Mouse (Mus musculus): Measurements from ENCODE around the gene Tmem254a. TPM values are rescaled to one million over a fixed set of nuclear protein-coding genes. Genes with fewer than 3 reads are reported as not detected.
"Not testable (repeated sequence)": the region's sequence is repeated elsewhere in the genome, so short reads cannot be mapped to it uniquely, and the experiment has no call there.

The Tmem254a gene
- polyA plus RNA-seq, 1 experiment from 2014 or later: 4.5 TPM

GRCm38 (mm10) chr14:25894566-25894965 lies 32.9 kb downstream of the Tmem254a start:
- not testable (repeated sequence) for H3K27me3 ChIP-seq (replicated peaks); H3K4me3 ChIP-seq (replicated peaks); H3K4me2 ChIP-seq; H3K4me1 ChIP-seq; H3K36me3 ChIP-seq; H3K27ac ChIP-seq (replicated peaks); H3K9ac ChIP-seq (replicated peaks); H3K9me3 ChIP-seq (replicated peaks); ATAC-seq (ENCODE audit: low FRiP score)
- WGBS: no CpG with 5 or more reads among the region's 3 CpGs

- not testable (repeated sequence) for H3K4me1 ChIP-seq; H3K4me3 ChIP-seq (replicated peaks); H3K27me3 ChIP-seq (replicated peaks); H3K9ac ChIP-seq (replicated peaks); ATAC-seq (ENCODE audit: low FRiP score); H3K4me2 ChIP-seq; H3K9me3 ChIP-seq (replicated peaks); H3K36me3 ChIP-seq; H3K27ac ChIP-seq (replicated peaks)
- no CpG with 5 or more reads among the region's 12 CpGs for WGBS
Measured at GRCm38 (mm10) chr14:25885886-25886285, 41.6 kb downstream of the Tmem254a start.

- WGBS: no CpG with 5 or more reads among the region's 9 CpGs
Measured at GRCm38 (mm10) chr14:25881769-25882168, 45.7 kb downstream of the Tmem254a start.

GRCm38 (mm10) chr14:25876640-25877039 lies 50.8 kb downstream of the Tmem254a start:
- no CpG with 5 or more reads among the region's 7 CpGs for WGBS
- H3K27me3 ChIP-seq (replicated peaks); H3K9ac ChIP-seq (replicated peaks); H3K9me3 ChIP-seq (replicated peaks); H3K4me2 ChIP-seq; ATAC-seq (ENCODE audit: low FRiP score); H3K4me3 ChIP-seq (replicated peaks); H3K4me1 ChIP-seq; H3K36me3 ChIP-seq; H3K27ac ChIP-seq (replicated peaks): not testable (repeated sequence)

More at GRCm38 (mm10) chr14:25881769-25882168, 45.7 kb downstream of the Tmem254a start:
- not testable (repeated sequence) for H3K36me3 ChIP-seq; H3K9me3 ChIP-seq (replicated peaks); H3K27ac ChIP-seq (replicated peaks); H3K4me1 ChIP-seq; H3K27me3 ChIP-seq (replicated peaks); H3K4me2 ChIP-seq; H3K9ac ChIP-seq (replicated peaks); H3K4me3 ChIP-seq (replicated peaks); ATAC-seq (ENCODE audit: low FRiP score)

Other genes starting within 250 kb of the Tmem254a start
- 38.0 and 42.9 TPM in 2 replicates for gene Ppif, start 233.5 kb downstream of the Tmem254a start, polyA plus RNA-seq (2015; fragmentation: Nextera tagmentation; extraction: Ambion mirVana)
- gene Zcchc24, start 158.6 kb downstream of the Tmem254a start, polyA plus RNA-seq (2015; fragmentation: Nextera tagmentation; extraction: Ambion mirVana): 13.4 and 17.0 TPM in 2 replicates
- gene Anxa11, start 85.5 kb downstream of the Tmem254a start, polyA plus RNA-seq (2015; fragmentation: Nextera tagmentation; extraction: Ambion mirVana): 2.3 and 15.9 TPM in 2 replicates
- gene Plac9a, start 24.6 kb downstream of the Tmem254a start, polyA plus RNA-seq (2015; fragmentation: Nextera tagmentation; extraction: Ambion mirVana): not detected in 2 replicates
- gene Cphx1, start 10.6 kb upstream of the Tmem254a start, polyA plus RNA-seq (2015; fragmentation: Nextera tagmentation; extraction: Ambion mirVana): not detected in 2 replicates
- gene Duxbl1, start 50.9 kb upstream of the Tmem254a start, polyA plus RNA-seq (2015; fragmentation: Nextera tagmentation; extraction: Ambion mirVana): 1.9 and 2.2 TPM in 2 replicates
- gene Gm9780, start 115.0 kb upstream of the Tmem254a start, polyA plus RNA-seq (2015; fragmentation: Nextera tagmentation; extraction: Ambion mirVana): 6.7 and 11.3 TPM in 2 replicates
- 26.7 and 28.3 TPM in 2 replicates for gene Tmem254c, start 139.7 kb upstream of the Tmem254a start, polyA plus RNA-seq (2015; fragmentation: Nextera tagmentation; extraction: Ambion mirVana)
- gene Cphx2, start 153.8 kb upstream of the Tmem254a start, polyA plus RNA-seq (2015; fragmentation: Nextera tagmentation; extraction: Ambion mirVana): not detected in 2 replicates
- gene Cphx3, start 154.6 kb upstream of the Tmem254a start, polyA plus RNA-seq (2015; fragmentation: Nextera tagmentation; extraction: Ambion mirVana): not detected in 2 replicates
- not detected in 2 replicates for gene Duxbl2, start 190.7 kb upstream of the Tmem254a start, polyA plus RNA-seq (2015; fragmentation: Nextera tagmentation; extraction: Ambion mirVana)

Data from neural tube, embryonic 15.5 days (tissue).